Mouse (Mus musculus) lung, adult 2 months (tissue): ENCODE data around the gene Ada.

ENCODE experiments used
- CTCF ChIP-seq: fragments of 200-500 bp; IDR thresholded peaks from 2 replicates; pipeline ENCODE4 v1.5.1; 2011; ENCODE audit warnings: mild to moderate bottlenecking, low read length, control low read depth; ENCODE audit not compliant: insufficient read depth
- POLR2A ChIP-seq: fragments of 200-500 bp; IDR thresholded peaks from 2 replicates; pipeline ENCODE4 v1.6.1; 2011; ENCODE audit warnings: low read depth, mild to moderate bottlenecking, control low read depth, low read length, borderline replicate concordance; ENCODE audit errors: extremely low read depth

DNA sequence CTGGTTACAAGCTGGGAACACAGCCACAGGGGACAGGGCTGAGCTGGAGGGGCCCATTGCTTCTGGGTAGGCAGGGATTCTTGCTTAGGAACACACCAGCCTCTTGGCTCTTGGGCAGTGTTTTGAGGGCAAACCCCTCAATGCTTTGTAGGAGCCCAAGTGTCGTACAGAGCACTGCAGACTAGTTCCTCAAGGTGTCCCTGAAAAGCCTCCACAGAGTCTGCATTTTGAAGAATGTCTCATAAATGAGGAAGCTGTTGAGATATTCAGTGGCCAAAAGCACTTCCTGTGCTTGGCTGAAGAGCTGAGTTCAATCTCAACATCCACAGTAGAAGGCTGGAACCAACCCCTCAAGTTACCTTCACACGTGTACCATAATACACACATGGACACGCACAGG, 73.3 kb downstream of the Ada start:
- TF ChIP-seq CTCF (no peak), POLR2A (no peak)
